Mouse (Mus musculus) heart, postnatal 0 days (tissue): ENCODE measurements around the gene Unc45a. TPM values are rescaled to one million over a fixed set of nuclear protein-coding genes. Genes with fewer than 3 reads are reported as not detected.

ENCODE experiments used
- ATAC-seq: fragments of 200-750 bp; cut with Nextera tagmentation; 2 replicates; pipeline ENCODE4 v1.8.0; 2017; ENCODE audit warnings: low read depth, moderate number of reproducible peaks, moderate library complexity; ENCODE audit not compliant: insufficient read depth
- DNase-seq: peaks from one replicate; pipeline ENCODE4 v3.0.0-alpha.2; 2016; ENCODE audit warnings: low spot score
- H3K27ac ChIP-seq: fragments of 300-500 bp; sonication (generic); 2 replicates; pipeline ENCODE4 v1.5.1; 2014; ENCODE audit warnings: low read depth, mild to moderate bottlenecking
- H3K27me3 ChIP-seq: fragments of 300-500 bp; sonication (generic); 2 replicates; pipeline ENCODE4 v1.6.1; 2014; ENCODE audit warnings: low read length, mixed read lengths; ENCODE audit not compliant: control insufficient read depth, insufficient read depth
- H3K36me3 ChIP-seq: fragments of 300-500 bp; sonication (generic); replicated peaks from 2 replicates; pipeline ENCODE4 v1.6.1; 2014; ENCODE audit warnings: low read length, mixed read lengths; ENCODE audit not compliant: control insufficient read depth, insufficient read depth
- H3K4me1 ChIP-seq: fragments of 300-500 bp; sonication (generic); 2 replicates; pipeline ENCODE4 v1.6.1; 2014; ENCODE audit warnings: antibody characterized with exemption; ENCODE audit not compliant: control insufficient read depth, insufficient read depth
- H3K4me2 ChIP-seq: fragments of 300-500 bp; sonication (generic); 2 replicates; pipeline ENCODE4 v1.6.1; 2014; ENCODE audit warnings: low read depth, mild to moderate bottlenecking, low read length, moderate library complexity
- H3K4me3 ChIP-seq: fragments of 300-500 bp; sonication (generic); 2 replicates; pipeline ENCODE4 v1.5.1; 2014; ENCODE audit warnings: low read depth, low read length
- H3K9ac ChIP-seq: fragments of 300-500 bp; sonication (generic); replicated peaks from 2 replicates; pipeline ENCODE4 v1.6.1; 2014; ENCODE audit warnings: low read depth, low read length, mixed read lengths
- H3K9me3 ChIP-seq: fragments of 300-500 bp; sonication (generic); replicated peaks from 2 replicates; pipeline ENCODE4 v1.6.1; 2016; ENCODE audit warnings: low read length; ENCODE audit not compliant: control insufficient read depth
- CTCF ChIP-seq: IDR thresholded peaks from 2 replicates; pipeline ENCODE4 v1.5.1; 2016; ENCODE audit warnings: antibody characterized with exemption, control low read depth, low read depth
- EP300 ChIP-seq: IDR thresholded peaks from 2 replicates; pipeline ENCODE4 v1.6.1; 2016; ENCODE audit warnings: antibody characterized with exemption, low read depth
- WGBS: fragments of 180-500 bp; shearing (Covaris S2); extraction: QIAGEN DNeasy Blood & Tissue Kit; methylation state at CpG from one replicate; pipeline ENCODE4 v1.1.7; 2014; 5-methylcytosine and 5-hydroxymethylcytosine counted together
- polyA plus RNA-seq: library from polyadenylated mRNA; unstranded; fragments of >200 nt; fragmentation: Nextera tagmentation; extraction: Ambion mirVana; gene quantifications from 2 replicates; pipeline ENCODE4 v1.2.1, GENCODE M21; 2015
- total RNA-seq: library from RNA; depleted of rRNA; stranded (reverse); fragments of >200 nt; gene quantifications from 2 replicates; pipeline ENCODE4 v1.2.3, GENCODE M21; 2014; ENCODE audit warnings: low replicate concordance

Gene Unc45a
- total and polyA plus RNA-seq, 2 experiments from 2014 or later: 12.5 to 44.5 TPM

GRCm38 (mm10) chr7:80285725-80286124 lies 55.1 kb downstream of the Unc45a start:
- Histone ChIP-seq H3K36me3 (peaks cover 75% of the 10 kb centered on the region), H3K27ac (no peak overlapping the region), H3K4me1 (no peaks in the 10 kb centered on the region), H3K9me3 (no peaks in the 10 kb centered on the region), H3K27me3 (no peaks in the 10 kb centered on the region), H3K4me3 (no peak overlapping the region), H3K9ac (no peak overlapping the region), H3K4me2 (no peak overlapping the region)
- ATAC-seq: no peak
- TF ChIP-seq EP300: no peak
- TF ChIP-seq CTCF: no peak
- DNase-seq: no peak
- 91% methylated on average over 6 of the region's 6 CpGs for WGBS

GRCm38 (mm10) chr7:80284391-80284790 lies 56.4 kb downstream of the Unc45a start:
- no peak overlapping the region for H3K27ac ChIP-seq
- TF ChIP-seq CTCF (no peak), EP300 (no peak)
- peaks cover 74% of the 10 kb centered on the region for H3K36me3 ChIP-seq

GRCm38 (mm10) chr7:80283226-80283918 lies 57.4 kb downstream of the Unc45a start:
- WGBS: 61% methylated on average over 3 of the region's 3 CpGs
- H3K27ac ChIP-seq: no peak overlapping the region
- no peaks in the 10 kb centered on the region for H3K4me1 ChIP-seq
- no peak overlapping the region for H3K4me2 ChIP-seq
- TF ChIP-seq EP300 (no peak), CTCF (no peak)
- H3K9me3 ChIP-seq: no peaks in the 10 kb centered on the region
- DNase-seq (no peak), ATAC-seq (no peak)
- no peak overlapping the region for H3K9ac ChIP-seq
- peaks cover 81% of the 10 kb centered on the region for H3K36me3 ChIP-seq
- H3K4me3 ChIP-seq: no peak overlapping the region
- no peaks in the 10 kb centered on the region for H3K27me3 ChIP-seq

More at GRCm38 (mm10) chr7:80284391-80284790, 56.4 kb downstream of the Unc45a start:
- H3K9me3 ChIP-seq: no peaks in the 10 kb centered on the region
- 72% methylated on average over 5 of the region's 5 CpGs for WGBS
- no peaks in the 10 kb centered on the region for H3K27me3 ChIP-seq
- no peak for ATAC-seq
- H3K4me2 ChIP-seq: no peak overlapping the region
- H3K4me3 ChIP-seq: no peak overlapping the region
- no peak overlapping the region for H3K9ac ChIP-seq
- no peaks in the 10 kb centered on the region for H3K4me1 ChIP-seq
- no peak for DNase-seq

- no peak overlapping the region for H3K4me2 ChIP-seq
- ATAC-seq: no peak
- WGBS: 88% methylated on average over 3 of the region's 3 CpGs
- H3K9ac ChIP-seq: no peak overlapping the region
- no peak for DNase-seq
- H3K4me3 ChIP-seq: no peak overlapping the region
- TF ChIP-seq CTCF (no peak), EP300 (no peak)
- H3K4me1 ChIP-seq: no peaks in the 10 kb centered on the region
- H3K27me3 ChIP-seq: no peaks in the 10 kb centered on the region
- H3K9me3 ChIP-seq: no peaks in the 10 kb centered on the region
- peaks cover 80% of the 10 kb centered on the region for H3K36me3 ChIP-seq
- H3K27ac ChIP-seq: no peak overlapping the region
These were observed 59.2 kb downstream of the Unc45a start for GRCm38 (mm10) chr7:80281646-80282045.

- H3K36me3 ChIP-seq: peaks cover 80% of the 10 kb centered on the region
- H3K9me3 ChIP-seq: no peaks in the 10 kb centered on the region
- H3K27me3 ChIP-seq: no peaks in the 10 kb centered on the region
- no peak overlapping the region for H3K4me3 ChIP-seq
- no peak for ATAC-seq
- no peak overlapping the region for H3K9ac ChIP-seq
- 89% methylated on average over 2 of the region's 2 CpGs for WGBS
- DNase-seq: no peak
- no peak overlapping the region for H3K27ac ChIP-seq
- TF ChIP-seq EP300 (no peak), CTCF (no peak)
- H3K4me1 ChIP-seq: no peaks in the 10 kb centered on the region
- no peak overlapping the region for H3K4me2 ChIP-seq
These were observed 59.8 kb downstream of the Unc45a start for GRCm38 (mm10) chr7:80280998-80281397.

GRCm38 (mm10) chr7:80280032-80280431 lies 60.8 kb downstream of the Unc45a start:
- DNase-seq (no peak), ATAC-seq (no peak)
- no peak overlapping the region for H3K27ac ChIP-seq
- 85% methylated on average over 10 of the region's 10 CpGs for WGBS
- H3K9ac ChIP-seq: no peak overlapping the region
- H3K9me3 ChIP-seq: peaks cover 3% of the 10 kb centered on the region; the same call in 1 of the 2 replicates
- H3K27me3 ChIP-seq: no peaks in the 10 kb centered on the region
- no peak for TF ChIP-seq EP300
- no peak for TF ChIP-seq CTCF
- peaks cover 78% of the 10 kb centered on the region for H3K36me3 ChIP-seq
- no peak overlapping the region for H3K4me3 ChIP-seq
- H3K4me1 ChIP-seq: no peaks in the 10 kb centered on the region
- H3K4me2 ChIP-seq: no peak overlapping the region
